ENCODE assay signal across 8 mouse cellular contexts in the genomic region with DNA sequence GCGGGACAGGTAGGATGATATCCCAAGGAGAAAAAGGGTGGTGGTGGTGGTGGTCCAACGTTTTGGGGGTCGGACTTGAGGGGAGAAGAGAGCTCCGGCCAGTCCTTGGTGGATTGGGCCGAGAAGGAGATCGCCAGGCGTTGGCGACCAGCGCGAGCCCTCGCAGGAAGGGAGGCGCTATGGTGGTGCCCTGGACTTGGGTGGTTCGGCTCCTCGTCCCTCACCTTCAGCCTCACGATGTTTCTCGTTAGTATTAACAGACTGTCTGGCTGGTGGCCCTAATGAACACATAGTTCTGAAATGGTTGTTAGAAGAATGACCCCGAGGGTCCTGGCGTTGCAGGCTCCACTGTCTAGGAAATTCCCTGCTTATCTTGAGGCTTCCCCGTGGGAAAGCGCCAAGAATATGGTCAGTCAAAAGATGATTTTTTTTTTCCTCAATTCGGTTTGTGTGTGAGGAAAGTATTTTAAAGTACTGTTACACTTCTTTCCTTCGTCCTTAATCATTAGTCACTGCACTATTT. TPM values are rescaled to one million over a fixed set of nuclear protein-coding genes. Genes with fewer than 3 reads are reported as not detected.
A peak's percentile ranks its signal among the peaks of the same experiment; 100 is the strongest.
DNase-seq lines count a peak whose midpoint lies in the region; ATAC-seq and TF ChIP-seq lines count a peak whose summit lies in the region.

No protein-coding gene starts in this region.

- H3K36me3 ChIP-seq in liver, adult 2 months (ENCODE audit: control insufficient read depth, insufficient read depth, low read length), result peaks cover 10% of the 10 kb centered on the region; the same call in 1 of the 2 replicates
- peaks cover 11% of the 10 kb centered on the region for H3K36me3 ChIP-seq in embryonic facial prominence, embryonic 13.5 days
- H3K36me3 ChIP-seq in intestine, postnatal 0 days (ENCODE audit: control insufficient read depth, insufficient read depth), result peaks cover 5% of the 10 kb centered on the region; the same call in 1 of the 2 replicates
- H3K36me3 ChIP-seq in neural tube, embryonic 13.5 days, result peaks cover 9% of the 10 kb centered on the region

- H3K27me3 ChIP-seq in liver, adult 2 months (ENCODE audit: control insufficient read depth, insufficient read depth, low read length), result no peaks in the 10 kb centered on the region
- no peaks in the 10 kb centered on the region for H3K27me3 ChIP-seq in embryonic facial prominence, embryonic 13.5 days
- no peaks in the 10 kb centered on the region for H3K27me3 ChIP-seq in intestine, postnatal 0 days (replicated peaks; ENCODE audit: control insufficient read depth, insufficient read depth, low read length)
- no peaks in the 10 kb centered on the region for H3K27me3 ChIP-seq in neural tube, embryonic 13.5 days

- TF ChIP-seq POLR2A in liver, adult 2 months (IDR thresholded peaks at IDR 0.05; ENCODE audit: extremely low read depth, insufficient read depth, low read length), result no peak

- peaks cover 14% of the 10 kb centered on the region; the same call in 1 of the 2 replicates for H3K79me2 ChIP-seq in liver, adult 2 months (ENCODE audit: control insufficient read depth, insufficient read depth, low read length)

- peak overlapping the region; percentile 88 for H3K9ac ChIP-seq in liver, adult 2 months (ENCODE audit: low read depth, low read length)
- H3K9ac ChIP-seq in embryonic facial prominence, embryonic 13.5 days, result peak overlapping the region; percentile 88
- peak overlapping the region; percentile 74 for H3K9ac ChIP-seq in intestine, postnatal 0 days (ENCODE audit: low read depth, low read length)
- H3K9ac ChIP-seq in neural tube, embryonic 13.5 days, result peak overlapping the region; percentile 85

- TF ChIP-seq CTCF in liver, adult 2 months (IDR thresholded peaks at IDR 0.05; ENCODE audit: low read depth, low read length), result no peak
- peak; percentile 24; the same call in 1 of the 2 replicates for TF ChIP-seq CTCF in intestine, postnatal 0 days (IDR thresholded peaks at IDR 0.05; ENCODE audit: low read depth)

- peaks cover 9% of the 10 kb centered on the region for H3K4me1 ChIP-seq in liver, adult 2 months (ENCODE audit: control insufficient read depth, insufficient read depth, low read length)
- H3K4me1 ChIP-seq in embryonic facial prominence, embryonic 13.5 days, result peaks cover 14% of the 10 kb centered on the region
- peaks cover 7% of the 10 kb centered on the region; the same call in 1 of the 2 replicates for H3K4me1 ChIP-seq in intestine, postnatal 0 days (replicated peaks; ENCODE audit: control insufficient read depth, insufficient read depth, low read length)
- peaks cover 26% of the 10 kb centered on the region for H3K4me1 ChIP-seq in neural tube, embryonic 13.5 days (replicated peaks)

- DNase-seq in liver, adult 2 months (ENCODE audit: extremely low read depth, low read depth, low spot score), result peak; percentile 71
- DNase-seq in liver, result no peak
- DNase-seq in adrenal gland, adult 8-10 months, result no peak
- no peak for DNase-seq in cerebellum, adult 9-11 months
- DNase-seq in spleen, postnatal 36 days (ENCODE audit: low spot score in 2 of 2), result no peak

- H3K4me3 ChIP-seq in liver, adult 2 months (ENCODE audit: insufficient read depth, low read depth, low read length), result peak overlapping the region; percentile 63
- H3K4me3 ChIP-seq in embryonic facial prominence, embryonic 13.5 days, result peak overlapping the region; percentile 80
- H3K4me3 ChIP-seq in intestine, postnatal 0 days (ENCODE audit: low read depth, low read length), result peak overlapping the region; percentile 75
- peak overlapping the region; percentile 79 for H3K4me3 ChIP-seq in neural tube, embryonic 13.5 days

- peak overlapping the region; percentile 90 for H3K27ac ChIP-seq in liver, adult 2 months (replicated peaks; ENCODE audit: insufficient read depth, low read depth, low read length)
- peak overlapping the region; percentile 89 for H3K27ac ChIP-seq in embryonic facial prominence, embryonic 13.5 days
- peak overlapping the region; percentile 84 for H3K27ac ChIP-seq in intestine, postnatal 0 days (ENCODE audit: low read depth, low read length)
- H3K27ac ChIP-seq in neural tube, embryonic 13.5 days (replicated peaks), result peak overlapping the region; percentile 63

- WGBS in liver, adult 2 months, result under 1% methylated on average over 22 of the region's 22 CpGs
- under 1% methylated on average over 22 of the region's 22 CpGs for WGBS in embryonic facial prominence, embryonic 13.5 days
- under 1% methylated on average over 20 of the region's 22 CpGs for WGBS in intestine, postnatal 0 days
- WGBS in neural tube, embryonic 13.5 days, result under 1% methylated on average over 22 of the region's 22 CpGs

- H3K4me2 ChIP-seq in embryonic facial prominence, embryonic 13.5 days, result peak overlapping the region; percentile 73
- peak overlapping the region; percentile 67 for H3K4me2 ChIP-seq in intestine, postnatal 0 days (replicated peaks; ENCODE audit: low read depth)
- peak overlapping the region; percentile 82 for H3K4me2 ChIP-seq in neural tube, embryonic 13.5 days

- no peaks in the 10 kb centered on the region for H3K9me3 ChIP-seq in embryonic facial prominence, embryonic 13.5 days
- H3K9me3 ChIP-seq in intestine, postnatal 0 days (ENCODE audit: control insufficient read depth), result no peaks in the 10 kb centered on the region
- H3K9me3 ChIP-seq in neural tube, embryonic 13.5 days, result no peaks in the 10 kb centered on the region

- peak; percentile 33; the same call in 1 of the 2 replicates for ATAC-seq in embryonic facial prominence, embryonic 13.5 days (ENCODE audit: insufficient number of reproducible peaks, insufficient read depth, low FRiP score, low TSS enrichment, low read depth)
- peak; percentile 64 for ATAC-seq in intestine, postnatal 0 days
- ATAC-seq in neural tube, embryonic 13.5 days (ENCODE audit: low read depth), result peak; percentile 62

RNA-seq across cellular contexts. Expression of a gene that starts 0.4 kb away (rescaled TPM):
- 26.2 and 31.3 TPM in 2 replicates for total RNA-seq in liver, adult 2 months (2014; rRNA removed)
- 5.1 and 5.3 TPM in 2 replicates for polyA plus RNA-seq in liver, adult 2 months (2012; rRNA removed)
- 51.7 and 54.5 TPM in 2 replicates for polyA plus RNA-seq in embryonic facial prominence, embryonic 13.5 days (2015; fragmentation: Nextera tagmentation; extraction: Ambion mirVana)
- 39.0 and 43.0 TPM in 2 replicates for polyA plus RNA-seq in intestine, postnatal 0 days (2015; fragmentation: Nextera tagmentation; extraction: Ambion mirVana)
- polyA plus RNA-seq in neural tube, embryonic 13.5 days (2015; fragmentation: Nextera tagmentation; extraction: Ambion mirVana), result 21.6 and 26.1 TPM in 2 replicates
- 10 to 100 TPM; 54.4 to 73.3 (median 64.1) TPM for total RNA-seq in adrenal gland, adult 8-10 months (2022)

RNA-seq across cellular contexts. Expression of a gene that starts 4.2 kb away (rescaled TPM):
- 34.6 and 35.6 TPM in 2 replicates for total RNA-seq in liver, adult 2 months (2014; rRNA removed)
- 29.6 and 30.1 TPM in 2 replicates for polyA plus RNA-seq in liver, adult 2 months (2012; rRNA removed)
- polyA plus RNA-seq in embryonic facial prominence, embryonic 13.5 days (2015; fragmentation: Nextera tagmentation; extraction: Ambion mirVana), result 49.1 and 49.7 TPM in 2 replicates
- 24.8 and 27.0 TPM in 2 replicates for polyA plus RNA-seq in intestine, postnatal 0 days (2015; fragmentation: Nextera tagmentation; extraction: Ambion mirVana)
- polyA plus RNA-seq in neural tube, embryonic 13.5 days (2015; fragmentation: Nextera tagmentation; extraction: Ambion mirVana), result 37.3 and 40.9 TPM in 2 replicates
- 100 to 1,000 TPM in 3 of 4 experiments, 10 to 100 TPM in 1; 98.6 to 120 (median 107) TPM for total RNA-seq in adrenal gland, adult 8-10 months (2022)

RNA-seq across cellular contexts. Expression of a gene that starts 41.3 kb away (rescaled TPM):
- total RNA-seq in liver, adult 2 months (2014; rRNA removed), result 8.2 and 8.7 TPM in 2 replicates
- 1.8 and 2.2 TPM in 2 replicates for polyA plus RNA-seq in liver, adult 2 months (2012; rRNA removed)
- polyA plus RNA-seq in embryonic facial prominence, embryonic 13.5 days (2015; fragmentation: Nextera tagmentation; extraction: Ambion mirVana), result 27.9 and 29.5 TPM in 2 replicates
- polyA plus RNA-seq in intestine, postnatal 0 days (2015; fragmentation: Nextera tagmentation; extraction: Ambion mirVana), result 11.1 and 11.6 TPM in 2 replicates
- polyA plus RNA-seq in neural tube, embryonic 13.5 days (2015; fragmentation: Nextera tagmentation; extraction: Ambion mirVana), result 28.5 and 29.8 TPM in 2 replicates
- total RNA-seq in adrenal gland, adult 8-10 months (2022), result 10 to 100 TPM; 14.4 to 15.4 (median 14.9) TPM

RNA-seq across cellular contexts. Expression of a gene that starts 41.5 kb away (rescaled TPM):
- total RNA-seq in liver, adult 2 months (2014; rRNA removed), result 8.7 and 10.1 TPM in 2 replicates
- polyA plus RNA-seq in liver, adult 2 months (2012; rRNA removed), result 6.3 and 7.0 TPM in 2 replicates
- 25.1 and 27.7 TPM in 2 replicates for polyA plus RNA-seq in embryonic facial prominence, embryonic 13.5 days (2015; fragmentation: Nextera tagmentation; extraction: Ambion mirVana)
- 23.6 and 24.7 TPM in 2 replicates for polyA plus RNA-seq in intestine, postnatal 0 days (2015; fragmentation: Nextera tagmentation; extraction: Ambion mirVana)
- 35.5 and 37.9 TPM in 2 replicates for polyA plus RNA-seq in neural tube, embryonic 13.5 days (2015; fragmentation: Nextera tagmentation; extraction: Ambion mirVana)
- 10 to 100 TPM; 18.6 to 22.0 (median 21.5) TPM for total RNA-seq in adrenal gland, adult 8-10 months (2022)
